Mouse (Mus musculus) limb, embryonic 11.5 days (tissue): ENCODE data around the gene Ckap4. TPM values are rescaled to one million over a fixed set of nuclear protein-coding genes. Genes with fewer than 3 reads are reported as not detected.
A peak's percentile ranks its signal among the peaks of the same experiment; 100 is the strongest.

Experiments
- ATAC-seq: fragments of 200-750 bp; cut with Nextera tagmentation; 2 replicates; pipeline ENCODE4 v1.8.0; 2017; ENCODE audit warnings: low read depth; ENCODE audit not compliant: insufficient number of reproducible peaks, low FRiP score, low TSS enrichment
- DNase-seq: peaks from one replicate; pipeline ENCODE4 v3.0.0-alpha.2; 2015; ENCODE audit warnings: low spot score
- H3K27ac ChIP-seq: fragments of 300-500 bp; sonication (generic); replicated peaks from 2 replicates; pipeline ENCODE4 v1.5.1; 2014; ENCODE audit warnings: low read depth, mild to moderate bottlenecking, low read length
- H3K27me3 ChIP-seq: fragments of 300-500 bp; sonication (generic); 2 replicates; pipeline ENCODE4 v1.6.1; 2014; ENCODE audit warnings: mild to moderate bottlenecking, low read length, mixed read lengths; ENCODE audit not compliant: control insufficient read depth, insufficient read depth
- H3K36me3 ChIP-seq: fragments of 300-500 bp; sonication (generic); 2 replicates; pipeline ENCODE4 v1.6.1; 2014; ENCODE audit warnings: mild to moderate bottlenecking, low read length, moderate library complexity, mixed read lengths; ENCODE audit not compliant: control insufficient read depth, insufficient read depth
- H3K4me1 ChIP-seq: fragments of 300-500 bp; sonication (generic); 2 replicates; pipeline ENCODE4 v1.6.1; 2014; ENCODE audit warnings: low read length, mixed read lengths; ENCODE audit not compliant: control insufficient read depth, insufficient read depth
- H3K4me2 ChIP-seq: fragments of 300-500 bp; sonication (generic); 2 replicates; pipeline ENCODE4 v1.6.1; 2014; ENCODE audit warnings: low read depth, mild to moderate bottlenecking, moderate library complexity; ENCODE audit not compliant: severe bottlenecking
- H3K4me3 ChIP-seq: fragments of 300-500 bp; sonication (generic); 2 replicates; pipeline ENCODE4 v1.5.1; 2014; ENCODE audit warnings: low read depth, low read length
- H3K9ac ChIP-seq: fragments of 300-500 bp; sonication (generic); 2 replicates; pipeline ENCODE4 v1.6.1; 2014; ENCODE audit warnings: mild to moderate bottlenecking, low read length
- H3K9me3 ChIP-seq: fragments of 300-500 bp; sonication (generic); 2 replicates; pipeline ENCODE4 v1.6.1; 2016; ENCODE audit warnings: low read length; ENCODE audit not compliant: control insufficient read depth
- WGBS: fragments of 180-500 bp; shearing (Covaris S2); extraction: QIAGEN DNeasy Blood & Tissue Kit; methylation state at CpG from one replicate; pipeline ENCODE4 v1.1.7; 2014; 5-methylcytosine and 5-hydroxymethylcytosine counted together
- polyA plus RNA-seq: library from polyadenylated mRNA; unstranded; fragments of >200 nt; fragmentation: Nextera tagmentation; extraction: Ambion mirVana; gene quantifications from 2 replicates; pipeline ENCODE4 v1.2.1, GENCODE M21; 2014

Gene Ckap4
- polyA plus RNA-seq, 1 experiment from 2014 or later, result 75.8 TPM

DNA sequence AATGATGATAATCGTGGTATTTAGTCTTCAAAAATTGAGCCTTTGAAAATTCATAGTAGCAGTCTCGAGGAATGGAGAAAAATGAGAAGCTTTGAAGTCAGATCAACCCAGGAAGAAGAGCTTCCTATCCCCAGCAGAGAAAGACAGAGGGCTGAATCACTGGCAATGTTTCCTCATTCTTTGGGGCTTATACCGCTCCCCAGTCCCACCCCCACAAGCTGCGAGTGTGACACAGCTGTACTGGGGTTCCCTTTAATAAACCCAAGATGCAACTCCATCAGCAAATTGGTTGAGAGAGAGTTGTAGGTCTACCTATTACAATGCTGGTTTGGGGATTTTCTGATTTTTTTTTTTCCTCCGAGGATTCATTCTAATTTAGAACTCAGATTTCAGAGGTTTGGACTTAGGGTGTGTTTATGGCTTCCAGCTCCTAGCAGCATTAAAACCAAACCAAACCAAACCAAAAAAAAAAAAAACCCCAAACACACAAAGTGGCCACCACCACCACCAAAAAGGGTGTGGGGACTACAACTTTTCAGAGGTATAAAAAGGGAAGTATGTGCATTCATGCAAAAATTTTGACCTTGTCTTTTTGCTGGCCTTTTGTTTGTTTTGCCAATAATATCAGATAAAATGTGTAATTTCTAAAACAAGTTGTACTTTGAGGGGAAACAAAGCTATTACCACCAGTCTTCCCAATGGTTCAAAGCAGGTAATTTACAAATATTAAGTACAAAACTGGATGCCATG, 40.0 kb upstream of the Ckap4 start:
- DNase-seq (no peak), ATAC-seq (no peak)
- Histone ChIP-seq H3K9me3 (no peaks in the 10 kb centered on the region), H3K9ac (no peak overlapping the region), H3K36me3 (no peaks in the 10 kb centered on the region), H3K4me2 (no peak overlapping the region), H3K4me1 (0 out of 2 replicates have a peak, but pooled peaks cover 3% of the 10 kb centered on the region), H3K27ac (no peak overlapping the region), H3K4me3 (no peak overlapping the region), H3K27me3 (no peaks in the 10 kb centered on the region)
- WGBS, result 69% methylated on average over 5 of the region's 5 CpGs

DNA sequence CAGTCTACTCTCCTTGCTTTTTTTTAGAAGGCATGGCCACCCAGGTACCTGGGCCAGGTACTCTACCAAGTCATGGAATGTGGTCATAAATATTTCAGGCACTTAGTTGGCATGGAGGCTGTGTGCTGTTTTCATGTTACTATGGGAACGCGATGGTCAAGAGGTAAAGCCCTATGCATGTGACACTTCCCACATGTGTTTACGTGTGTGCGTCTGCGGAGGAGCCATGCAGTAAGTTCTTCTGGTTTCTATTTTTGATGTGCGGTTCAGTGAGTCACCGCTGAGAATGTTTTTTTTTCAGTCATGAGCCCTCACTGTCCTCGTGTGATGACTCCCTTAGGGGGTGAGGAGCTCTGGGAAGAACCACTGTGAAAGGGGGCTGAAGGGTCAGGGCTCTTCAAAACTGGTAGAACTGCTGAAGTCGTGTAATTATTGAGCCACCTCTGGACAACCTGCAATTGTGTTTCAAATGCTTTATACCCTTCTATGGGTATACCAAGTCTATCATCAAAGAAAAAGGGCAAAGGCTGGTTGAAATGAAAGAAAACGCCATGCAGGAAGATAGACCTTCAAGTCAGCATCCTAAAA, 37.3 kb upstream of the Ckap4 start:
- Histone ChIP-seq H3K4me2 (no peak overlapping the region), H3K27me3 (no peaks in the 10 kb centered on the region), H3K27ac (no peak overlapping the region), H3K4me1 (no peaks in the 10 kb centered on the region), H3K9ac (no peak overlapping the region), H3K36me3 (no peaks in the 10 kb centered on the region), H3K9me3 (no peaks in the 10 kb centered on the region), H3K4me3 (no peak overlapping the region)
- ATAC-seq (no peak), DNase-seq (no peak)
- 88% methylated on average over 10 of the region's 10 CpGs for WGBS

DNA sequence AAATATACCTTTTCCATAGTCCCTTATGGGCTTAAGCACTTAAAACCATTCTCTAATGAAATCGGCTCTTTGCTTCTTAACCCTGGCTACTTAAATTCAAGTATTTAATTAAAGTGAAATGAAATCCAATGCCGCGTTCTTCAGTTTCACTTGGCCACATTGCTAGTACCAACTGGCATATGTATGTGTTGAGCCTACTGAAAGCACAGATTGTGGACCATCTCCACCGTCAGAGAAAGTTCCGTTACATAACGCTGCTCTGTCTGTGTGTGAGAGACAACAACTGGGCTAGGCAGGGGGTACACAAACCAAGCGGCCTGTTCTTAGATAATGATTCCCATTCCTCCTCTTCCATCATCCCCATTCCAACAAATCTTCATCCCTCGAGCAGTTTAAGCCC, 30.6 kb upstream of the Ckap4 start:
- ATAC-seq, result no peak

DNA sequence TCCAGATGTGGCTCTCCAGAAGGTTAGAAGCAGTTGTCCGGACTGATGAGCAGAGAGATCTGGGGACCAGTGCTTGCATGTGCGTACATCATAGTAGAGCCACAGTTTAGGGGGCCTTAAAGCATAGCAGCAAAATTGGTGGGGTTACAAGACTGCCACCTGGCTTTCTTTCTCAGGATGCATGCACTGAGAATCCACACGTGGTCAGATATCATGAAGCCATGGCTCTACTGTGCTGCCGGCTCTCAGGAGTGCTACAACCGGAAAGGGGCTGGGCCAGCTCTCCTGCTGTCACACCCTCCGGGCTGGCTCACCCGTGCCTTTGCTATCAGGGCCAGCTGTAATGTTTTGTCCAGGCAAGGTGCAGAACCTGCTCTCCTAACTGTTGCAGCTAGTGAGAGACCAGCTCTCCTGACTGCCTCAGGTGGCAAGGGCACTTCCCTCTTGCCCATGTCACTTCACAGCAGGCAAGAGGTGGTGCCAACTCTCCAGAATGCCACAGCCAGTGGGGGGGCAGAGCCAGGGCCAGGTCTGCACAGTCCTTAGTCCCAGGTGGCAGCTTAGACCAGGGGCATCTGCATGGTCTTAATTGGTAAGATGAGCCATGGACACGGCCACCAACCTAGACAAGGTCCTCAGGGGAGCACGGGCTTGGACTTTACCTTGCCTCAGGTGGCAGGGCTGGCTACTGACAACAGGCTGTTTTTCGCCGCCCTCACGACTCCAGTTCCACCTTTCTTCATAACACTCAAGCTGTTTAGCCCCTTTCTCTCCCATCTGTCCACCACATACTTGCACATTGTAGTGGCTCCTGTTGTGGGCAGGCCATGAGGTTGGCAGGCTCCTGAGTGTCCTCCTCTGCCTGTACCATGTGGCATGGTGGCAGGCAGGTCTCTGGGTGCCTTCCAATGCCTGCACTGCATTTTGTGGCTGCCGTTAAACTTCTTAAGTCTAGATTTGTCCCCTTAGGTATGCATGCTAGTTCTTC, 29.0 kb upstream of the Ckap4 start:
- 46% methylated on average over 13 of the region's 13 CpGs for WGBS
- Histone ChIP-seq H3K27me3 (no peaks in the 10 kb centered on the region), H3K27ac (no peak overlapping the region), H3K4me1 (peaks cover 9% of the 10 kb centered on the region; the same call in 1 of the 2 replicates), H3K36me3 (no peaks in the 10 kb centered on the region), H3K9ac (no peak overlapping the region), H3K4me3 (no peak overlapping the region), H3K9me3 (no peaks in the 10 kb centered on the region), H3K4me2 (no peak overlapping the region)
- peak; percentile 68; the same call in 1 of the 2 replicates for ATAC-seq
- peak; percentile 47 for DNase-seq

More for the DNA sequence above, 30.6 kb upstream of the Ckap4 start:
- H3K4me3 ChIP-seq, result no peak overlapping the region
- no peaks in the 10 kb centered on the region for H3K27me3 ChIP-seq
- 85% methylated on average over 8 of the region's 8 CpGs for WGBS
- no peaks in the 10 kb centered on the region for H3K36me3 ChIP-seq
- no peak overlapping the region for H3K4me2 ChIP-seq
- no peak for DNase-seq
- no peak overlapping the region for H3K9ac ChIP-seq
- no peak overlapping the region for H3K27ac ChIP-seq
- no peaks in the 10 kb centered on the region for H3K9me3 ChIP-seq
- H3K4me1 ChIP-seq, result peaks cover 9% of the 10 kb centered on the region; the same call in 1 of the 2 replicates

DNA sequence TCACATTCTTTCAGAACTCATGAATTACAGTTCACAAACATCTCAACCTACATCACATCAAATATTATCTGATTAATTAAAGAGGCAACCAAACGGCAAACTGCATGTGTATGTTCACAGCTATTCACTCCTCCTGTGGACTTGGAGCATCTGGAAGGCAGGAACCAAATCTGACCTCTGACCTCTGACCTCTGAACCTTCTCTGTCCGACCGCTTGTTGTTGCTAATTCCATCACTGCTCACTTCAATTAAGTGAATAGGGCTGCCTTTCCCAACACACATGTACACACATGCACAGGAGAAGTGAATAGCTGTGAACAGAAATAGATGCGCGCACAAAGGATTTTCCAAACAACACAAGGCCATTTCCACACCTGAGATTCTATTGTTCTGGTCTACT, 28.3 kb upstream of the Ckap4 start:
- no peak for DNase-seq
- H3K9ac ChIP-seq, result no peak overlapping the region
- 44% methylated on average over 5 of the region's 5 CpGs for WGBS

DNA sequence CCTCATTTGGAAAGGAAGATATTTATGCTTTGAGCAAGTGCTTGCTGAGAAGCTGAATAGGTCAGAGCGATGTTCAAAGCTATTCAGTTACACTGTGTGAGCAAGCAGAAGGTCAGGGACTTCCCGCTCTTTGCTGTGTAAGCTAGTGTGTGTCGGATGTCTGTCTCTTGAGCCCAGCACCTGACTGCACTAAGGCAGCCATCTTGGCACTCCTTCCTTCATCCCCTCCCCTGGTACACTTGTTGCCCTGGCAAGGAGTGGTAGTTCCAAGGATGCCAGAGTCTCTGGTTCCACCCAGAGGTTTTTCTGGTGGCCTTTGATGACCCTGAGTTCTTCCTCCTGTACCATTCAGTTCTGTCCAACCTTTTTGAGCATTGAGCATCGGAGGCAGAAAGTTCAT, 26.1 kb upstream of the Ckap4 start:
- 95% methylated on average over 4 of the region's 4 CpGs for WGBS
- ATAC-seq, result no peak
- Histone ChIP-seq H3K9me3 (no peaks in the 10 kb centered on the region), H3K9ac (no peak overlapping the region), H3K27ac (no peak overlapping the region), H3K36me3 (no peaks in the 10 kb centered on the region), H3K4me1 (peaks cover 9% of the 10 kb centered on the region; the same call in 1 of the 2 replicates), H3K4me3 (no peak overlapping the region), H3K4me2 (no peak overlapping the region), H3K27me3 (no peaks in the 10 kb centered on the region)
- DNase-seq, result no peak

More for the DNA sequence above, 28.3 kb upstream of the Ckap4 start:
- no peak overlapping the region for H3K27ac ChIP-seq
- ATAC-seq, result no peak
- H3K4me3 ChIP-seq, result no peak overlapping the region
- H3K27me3 ChIP-seq, result no peaks in the 10 kb centered on the region
- no peaks in the 10 kb centered on the region for H3K9me3 ChIP-seq
- no peak overlapping the region for H3K4me2 ChIP-seq
- no peaks in the 10 kb centered on the region for H3K36me3 ChIP-seq
- peaks cover 9% of the 10 kb centered on the region; the same call in 1 of the 2 replicates for H3K4me1 ChIP-seq

DNA sequence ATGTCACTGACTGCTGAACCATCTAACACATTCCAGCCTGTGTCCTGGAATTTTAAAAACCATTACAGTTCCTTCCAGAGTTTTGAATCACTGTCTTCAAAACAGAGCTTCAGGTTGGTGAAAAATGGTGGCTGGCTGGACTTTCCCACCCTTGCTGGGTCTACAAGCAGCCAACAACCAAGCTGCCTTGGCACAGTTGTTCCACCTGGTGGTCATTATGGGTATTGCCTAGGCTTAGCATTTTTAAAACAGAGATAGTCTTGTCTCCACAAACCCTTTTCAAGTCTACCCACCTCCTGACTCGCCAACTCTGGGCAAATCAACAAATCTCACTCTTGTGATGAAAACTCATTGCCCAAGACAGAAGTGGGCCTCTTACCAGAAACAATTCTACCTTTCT, 24.6 kb upstream of the Ckap4 start:
- no peak for DNase-seq

DNA sequence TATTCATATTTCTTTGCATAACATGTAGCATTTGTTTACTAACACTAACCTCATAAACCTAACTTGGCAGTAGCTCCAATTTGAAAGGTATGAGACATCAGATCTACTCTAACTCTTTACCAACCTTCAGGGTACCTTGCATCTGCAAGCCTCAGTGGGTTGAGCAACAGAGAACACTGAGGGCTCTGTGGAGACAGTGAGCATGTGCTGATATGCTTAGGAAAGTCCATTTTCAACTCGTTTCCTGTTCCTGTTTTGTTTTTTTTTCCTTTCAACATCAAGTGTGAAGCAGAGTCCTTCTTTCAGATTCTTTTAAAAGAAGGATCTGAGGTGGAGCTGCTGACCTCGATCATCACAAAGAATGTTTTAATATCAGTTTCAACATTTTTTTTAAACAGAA, 22.3 kb upstream of the Ckap4 start:
- WGBS, result 66% methylated on average over 2 of the region's 2 CpGs
- H3K4me3 ChIP-seq, result no peak overlapping the region

More for the DNA sequence above, 24.6 kb upstream of the Ckap4 start:
- no peak overlapping the region for H3K27ac ChIP-seq
- no peaks in the 10 kb centered on the region for H3K9me3 ChIP-seq
- WGBS, result 93% methylated on average over 1 of the region's 1 CpGs
- no peak overlapping the region for H3K4me3 ChIP-seq
- no peak overlapping the region for H3K4me2 ChIP-seq
- H3K4me1 ChIP-seq, result peaks cover 9% of the 10 kb centered on the region; the same call in 1 of the 2 replicates
- H3K27me3 ChIP-seq, result no peaks in the 10 kb centered on the region
- H3K9ac ChIP-seq, result no peak overlapping the region
- no peaks in the 10 kb centered on the region for H3K36me3 ChIP-seq
- no peak for ATAC-seq

More for the DNA sequence above, 22.3 kb upstream of the Ckap4 start:
- no peak overlapping the region for H3K9ac ChIP-seq
- no peaks in the 10 kb centered on the region for H3K27me3 ChIP-seq
- no peaks in the 10 kb centered on the region for H3K9me3 ChIP-seq
- DNase-seq (no peak), ATAC-seq (no peak)
- H3K36me3 ChIP-seq, result no peaks in the 10 kb centered on the region
- no peak overlapping the region for H3K4me2 ChIP-seq
- H3K27ac ChIP-seq, result no peak overlapping the region
- H3K4me1 ChIP-seq, result no peaks in the 10 kb centered on the region
